Mouse (Mus musculus): ENCODE results near the gene Metap2. TPM values are rescaled to one million over a fixed set of nuclear protein-coding genes. Genes with fewer than 3 reads are reported as not detected.
"Not testable (repeated sequence)": the region's sequence is repeated elsewhere in the genome, so short reads cannot be mapped to it uniquely, and the experiment has no call there.

Metap2 gene
- polyA plus RNA-seq, 1 experiment from 2014 or later, result 183 TPM

DNA sequence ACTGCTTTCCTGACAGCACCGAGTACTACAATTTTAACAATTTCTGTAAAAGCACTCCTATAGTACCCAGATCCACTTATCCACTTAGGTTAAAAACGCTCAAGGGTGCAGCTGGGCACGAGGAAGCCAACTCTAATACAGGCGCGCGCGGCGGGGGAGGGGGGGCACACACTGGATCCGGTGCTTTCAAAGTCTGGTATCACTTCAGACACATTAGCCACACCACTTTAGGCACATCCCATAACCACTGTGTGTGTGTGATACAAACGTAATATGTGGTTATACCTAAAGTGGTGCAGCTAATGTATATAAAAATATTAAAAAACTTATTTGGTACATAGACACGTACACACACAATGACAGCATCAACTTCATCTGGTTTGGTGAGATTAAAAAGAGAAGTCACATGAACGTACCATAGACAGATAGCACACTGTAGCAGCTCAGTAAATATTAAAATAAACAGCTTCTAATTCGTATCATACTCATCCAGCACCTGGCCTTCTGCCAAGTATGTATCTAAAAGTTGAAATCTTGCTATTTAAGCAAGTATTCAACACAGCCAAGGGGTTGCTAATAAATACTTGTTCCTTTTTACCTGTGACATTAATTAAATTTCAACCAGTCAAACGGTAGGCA is 10.9 kb downstream of the Metap2 start:
- H3K4me3 ChIP-seq, result no peak overlapping the region
- H3K4me2 ChIP-seq, result no peak overlapping the region
- no peak for ATAC-seq (ENCODE audit: insufficient number of reproducible peaks, low FRiP score, low TSS enrichment, low read depth)
- H3K27ac ChIP-seq, result no peak overlapping the region
- 87% methylated on average over 14 of the region's 14 CpGs for WGBS
- no peaks in the 10 kb centered on the region for H3K27me3 ChIP-seq
- no peak overlapping the region for H3K9ac ChIP-seq
- peaks cover 9% of the 10 kb centered on the region for H3K4me1 ChIP-seq
- peaks cover 33% of the 10 kb centered on the region for H3K36me3 ChIP-seq
- H3K9me3 ChIP-seq, result no peaks in the 10 kb centered on the region

DNA sequence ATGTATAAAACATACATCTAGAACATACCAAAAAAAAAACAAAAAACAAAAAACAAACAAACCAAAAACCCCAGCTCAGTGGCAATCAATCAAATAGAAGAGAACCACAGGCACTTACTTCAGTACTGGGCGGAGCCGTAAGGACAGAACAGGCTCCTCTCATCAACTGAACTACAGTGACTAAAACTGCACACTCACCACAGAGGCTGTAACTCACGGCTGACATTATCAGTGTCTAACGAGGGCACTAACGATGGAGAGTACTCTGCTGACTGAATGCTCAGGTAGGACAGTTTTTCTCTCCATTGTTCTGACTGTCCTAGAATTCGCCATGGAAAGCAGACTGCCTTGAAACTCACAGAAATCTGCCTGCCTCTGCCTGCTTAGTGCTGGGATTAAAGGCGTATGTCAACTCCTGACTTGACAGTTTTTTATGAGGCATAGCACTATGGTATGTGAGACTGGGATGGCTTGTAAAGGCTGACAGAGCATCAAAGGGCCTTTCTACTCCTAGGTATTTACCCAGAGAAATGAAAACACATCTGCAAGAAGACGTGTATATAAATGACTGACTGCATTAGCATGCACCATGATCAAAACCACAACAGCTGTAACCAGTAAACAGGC is 14.0 kb downstream of the Metap2 start:
- WGBS, result 64% methylated on average over 8 of the region's 8 CpGs
- ATAC-seq (ENCODE audit: insufficient number of reproducible peaks, low FRiP score, low TSS enrichment, low read depth), result no peak
- H3K9me3 ChIP-seq, result no peaks in the 10 kb centered on the region
- H3K4me3 ChIP-seq, result no peak overlapping the region
- H3K27ac ChIP-seq, result no peak overlapping the region
- peaks cover 49% of the 10 kb centered on the region for H3K36me3 ChIP-seq
- H3K9ac ChIP-seq, result no peak overlapping the region
- no peaks in the 10 kb centered on the region for H3K27me3 ChIP-seq
- no peak overlapping the region for H3K4me2 ChIP-seq
- peaks cover 1% of the 10 kb centered on the region for H3K4me1 ChIP-seq

DNA sequence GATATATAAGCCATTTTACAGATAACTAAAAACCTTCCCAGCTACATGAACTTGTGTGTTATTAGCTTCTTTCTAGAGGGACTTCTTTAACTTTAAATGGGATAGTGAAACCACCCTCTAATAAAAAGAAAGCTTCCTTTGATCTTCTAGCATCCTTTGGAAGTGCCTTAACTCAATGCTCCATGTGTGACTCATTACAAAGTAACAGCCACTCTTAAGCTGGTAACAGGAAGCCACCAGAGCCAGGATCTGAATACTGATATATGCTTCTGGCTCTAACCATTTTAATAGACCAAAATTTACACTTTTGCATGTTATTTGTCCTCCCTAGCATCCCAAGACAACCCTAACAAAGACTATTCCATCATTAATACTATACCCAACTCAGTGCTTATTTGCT is 15.0 kb downstream of the Metap2 start:
- Histone ChIP-seq H3K4me3 (no peak overlapping the region), H3K4me1 (no peaks in the 10 kb centered on the region), H3K9me3 (no peaks in the 10 kb centered on the region), H3K27me3 (no peaks in the 10 kb centered on the region), H3K36me3 (peaks cover 48% of the 10 kb centered on the region), H3K27ac (no peak overlapping the region), H3K4me2 (no peak overlapping the region), H3K9ac (no peak overlapping the region)
- no peak for ATAC-seq (ENCODE audit: insufficient number of reproducible peaks, low FRiP score, low TSS enrichment, low read depth)

- Histone ChIP-seq H3K27me3 (no peaks in the 10 kb centered on the region), H3K36me3 (peaks cover 38% of the 10 kb centered on the region), H3K4me1 (no peaks in the 10 kb centered on the region), H3K4me3 (no peak overlapping the region), H3K9ac (no peak overlapping the region), H3K4me2 (no peak overlapping the region), H3K27ac (no peak overlapping the region), H3K9me3 (no peaks in the 10 kb centered on the region)
- ATAC-seq (ENCODE audit: insufficient number of reproducible peaks, low FRiP score, low TSS enrichment, low read depth), result no peak
- 90% methylated on average over 4 of the region's 4 CpGs for WGBS
Measured at GRCm38 (mm10) chr10:93878732-93879131, 18.2 kb downstream of the Metap2 start.

- H3K4me1 ChIP-seq, result no peaks in the 10 kb centered on the region
- H3K9me3 ChIP-seq, result no peaks in the 10 kb centered on the region
- WGBS, result 81% methylated on average over 1 of the region's 1 CpGs
- H3K4me3 ChIP-seq, result no peak overlapping the region
- no peak for ATAC-seq (ENCODE audit: insufficient number of reproducible peaks, low FRiP score, low TSS enrichment, low read depth)
- no peak overlapping the region for H3K9ac ChIP-seq
- no peaks in the 10 kb centered on the region for H3K27me3 ChIP-seq
- H3K4me2 ChIP-seq, result no peak overlapping the region
- peaks cover 45% of the 10 kb centered on the region for H3K36me3 ChIP-seq
- no peak overlapping the region for H3K27ac ChIP-seq
Measured at GRCm38 (mm10) chr10:93876772-93877171, 20.1 kb downstream of the Metap2 start.

GRCm38 (mm10) chr10:93868886-93869285 is 28.0 kb downstream of the Metap2 start:
- Histone ChIP-seq H3K27me3 (no peaks in the 10 kb centered on the region), H3K27ac (no peak overlapping the region), H3K4me3 (no peak overlapping the region), H3K9me3 (no peaks in the 10 kb centered on the region), H3K36me3 (peaks cover 72% of the 10 kb centered on the region), H3K4me2 (no peak overlapping the region), H3K9ac (no peak overlapping the region), H3K4me1 (no peaks in the 10 kb centered on the region)
- WGBS, result 72% methylated on average over 4 of the region's 4 CpGs
- ATAC-seq (ENCODE audit: insufficient number of reproducible peaks, low FRiP score, low TSS enrichment, low read depth), result no peak

DNA sequence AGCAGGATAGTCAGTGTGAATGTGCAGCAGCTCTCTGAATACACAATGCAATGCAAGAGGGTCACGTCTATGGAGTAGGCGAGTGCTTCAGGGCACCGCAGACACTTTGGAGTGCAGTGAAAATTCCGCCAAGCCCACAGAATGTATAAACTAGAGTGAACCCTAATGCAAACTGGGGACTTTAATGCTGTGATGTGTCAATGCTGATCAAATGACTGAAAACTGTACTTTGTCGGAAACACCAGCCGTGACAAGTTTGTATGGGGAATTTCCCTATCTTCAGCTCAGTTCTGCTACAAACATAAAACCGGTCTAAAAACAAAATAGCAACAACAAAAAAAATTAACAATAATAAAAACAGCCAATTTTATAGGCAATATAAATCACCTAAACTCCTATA is 28.5 kb downstream of the Metap2 start:
- H3K36me3 ChIP-seq, result peaks cover 69% of the 10 kb centered on the region
- 85% methylated on average over 7 of the region's 7 CpGs for WGBS

DNA sequence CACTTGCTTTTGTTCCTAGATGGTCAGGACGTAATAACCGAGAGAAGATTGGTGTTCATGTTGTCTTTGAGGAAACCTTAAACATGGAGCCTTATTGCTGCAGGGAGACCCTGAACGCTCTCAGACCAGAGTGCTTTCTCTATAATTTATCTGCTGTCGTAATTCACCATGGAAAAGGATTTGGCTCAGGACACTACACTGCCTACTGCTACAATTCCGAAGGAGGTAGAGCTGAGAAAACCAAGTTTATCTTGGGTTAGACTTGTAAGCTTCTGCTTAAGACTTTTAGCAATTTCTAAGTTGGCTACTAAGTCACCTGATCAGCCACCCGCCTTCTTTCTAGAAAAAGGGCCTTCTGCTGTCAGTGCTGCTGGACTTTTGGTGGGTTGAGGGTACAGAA is 40.8 kb downstream of the Metap2 start:
- WGBS, result 72% methylated on average over 6 of the region's 6 CpGs
- H3K27me3 ChIP-seq, result no peaks in the 10 kb centered on the region
- no peaks in the 10 kb centered on the region for H3K4me1 ChIP-seq

More for the DNA sequence above, 28.5 kb downstream of the Metap2 start:
- Histone ChIP-seq H3K4me1 (no peaks in the 10 kb centered on the region), H3K9ac (no peak overlapping the region), H3K4me3 (no peak overlapping the region), H3K9me3 (no peaks in the 10 kb centered on the region), H3K27ac (no peak overlapping the region), H3K4me2 (no peak overlapping the region), H3K27me3 (no peaks in the 10 kb centered on the region)
- ATAC-seq (ENCODE audit: insufficient number of reproducible peaks, low FRiP score, low TSS enrichment, low read depth), result no peak

GRCm38 (mm10) chr10:93855126-93855525 is 41.8 kb downstream of the Metap2 start:
- Histone ChIP-seq H3K27me3 (no peaks in the 10 kb centered on the region), H3K9me3 (no peaks in the 10 kb centered on the region), H3K4me1 (no peaks in the 10 kb centered on the region), H3K4me2 (no peak overlapping the region), H3K4me3 (no peak overlapping the region), H3K9ac (no peak overlapping the region), H3K27ac (no peak overlapping the region), H3K36me3 (peaks cover 15% of the 10 kb centered on the region)
- WGBS, result 92% methylated on average over 9 of the region's 9 CpGs
- no peak for ATAC-seq (ENCODE audit: insufficient number of reproducible peaks, low FRiP score, low TSS enrichment, low read depth)

More for the DNA sequence above, 40.8 kb downstream of the Metap2 start:
- Histone ChIP-seq H3K27ac (no peak overlapping the region), H3K4me3 (no peak overlapping the region), H3K9me3 (no peaks in the 10 kb centered on the region), H3K4me2 (no peak overlapping the region), H3K36me3 (peaks cover 20% of the 10 kb centered on the region), H3K9ac (no peak overlapping the region)
- no peak for ATAC-seq (ENCODE audit: insufficient number of reproducible peaks, low FRiP score, low TSS enrichment, low read depth)

GRCm38 (mm10) chr10:93846706-93847105 is 50.2 kb downstream of the Metap2 start:
- no peak for ATAC-seq (ENCODE audit: insufficient number of reproducible peaks, low FRiP score, low TSS enrichment, low read depth)

DNA sequence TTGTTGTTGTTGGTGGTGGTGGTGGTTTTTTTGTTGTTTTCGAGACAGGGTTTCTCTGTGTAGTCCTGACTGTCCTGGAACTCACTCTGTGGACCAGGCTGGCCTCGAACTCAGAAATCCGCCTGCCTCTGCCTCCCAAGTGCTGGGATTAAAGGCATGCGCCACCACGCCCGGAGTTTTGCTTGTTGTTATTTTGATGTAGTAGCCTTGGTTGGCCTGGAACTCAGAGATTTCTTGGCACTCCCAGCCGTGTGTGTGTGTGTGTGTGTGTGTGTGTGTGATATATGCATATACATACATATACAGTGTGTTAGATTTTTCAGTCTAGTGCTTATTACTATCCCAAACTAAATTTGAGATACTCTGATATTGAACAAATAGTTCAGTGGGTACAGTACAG is 61.8 kb downstream of the Metap2 start:
- not testable (repeated sequence) for H3K36me3 ChIP-seq; H3K9ac ChIP-seq; H3K9me3 ChIP-seq; ATAC-seq (ENCODE audit: insufficient number of reproducible peaks, low FRiP score, low TSS enrichment, low read depth); H3K4me2 ChIP-seq; H3K27ac ChIP-seq; H3K4me3 ChIP-seq
- WGBS, result 87% methylated on average over 7 of the region's 7 CpGs
- peaks cover 22% of the 10 kb centered on the region for H3K4me1 ChIP-seq
- H3K27me3 ChIP-seq, result peaks cover 59% of the 10 kb centered on the region

More at GRCm38 (mm10) chr10:93846706-93847105, 50.2 kb downstream of the Metap2 start:
- Histone ChIP-seq H3K9ac (no peak overlapping the region), H3K4me1 (no peaks in the 10 kb centered on the region), H3K27ac (no peak overlapping the region), H3K27me3 (no peaks in the 10 kb centered on the region), H3K4me3 (no peak overlapping the region), H3K36me3 (no peaks in the 10 kb centered on the region), H3K4me2 (no peak overlapping the region), H3K9me3 (no peaks in the 10 kb centered on the region)
- 93% methylated on average over 13 of the region's 13 CpGs for WGBS

- H3K27ac ChIP-seq, result no peak overlapping the region
- H3K4me1 ChIP-seq, result peaks cover 22% of the 10 kb centered on the region
- no peaks in the 10 kb centered on the region for H3K9me3 ChIP-seq
- H3K36me3 ChIP-seq, result no peaks in the 10 kb centered on the region
- H3K4me2 ChIP-seq, result peak overlapping the region; percentile 93
- H3K27me3 ChIP-seq, result peaks cover 62% of the 10 kb centered on the region
- ATAC-seq (ENCODE audit: insufficient number of reproducible peaks, low FRiP score, low TSS enrichment, low read depth), result no peak
- H3K4me3 ChIP-seq, result peak overlapping the region; percentile 69
- WGBS, result 5% methylated on average over 13 of the region's 13 CpGs
- H3K9ac ChIP-seq, result no peak overlapping the region
Measured at GRCm38 (mm10) chr10:93834394-93834745, 62.5 kb downstream of the Metap2 start.
